ENCODE assay signal across 14 mouse cellular contexts in the genomic region with DNA sequence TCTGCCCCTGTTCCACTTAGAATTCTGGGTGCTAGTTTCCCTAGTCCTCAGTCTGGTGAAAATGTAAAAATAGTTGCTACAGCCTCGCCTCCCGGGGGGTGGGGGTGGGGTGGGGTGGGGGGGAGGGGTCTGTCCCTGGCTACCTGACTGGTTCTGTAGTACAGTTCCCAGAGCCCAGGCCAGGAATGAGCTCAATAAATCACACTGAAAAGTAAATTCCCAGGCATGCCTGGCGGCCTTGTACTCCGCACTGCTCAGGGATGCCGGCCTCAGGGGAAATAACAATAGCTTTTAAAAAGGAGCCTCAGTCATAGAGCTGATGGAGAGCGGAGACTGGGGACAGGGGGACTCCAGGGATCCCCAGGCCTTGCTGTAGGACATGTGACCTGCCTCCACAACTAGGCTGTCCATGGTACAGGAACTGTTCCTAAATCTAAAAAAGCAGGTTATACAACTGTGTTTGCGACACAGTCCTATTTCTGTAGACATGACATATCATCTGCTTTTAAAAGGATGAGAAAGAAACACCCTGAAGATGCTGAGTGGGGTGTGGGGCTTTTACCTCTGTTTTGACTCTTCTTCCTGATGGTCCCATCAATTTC. TPM values are rescaled to one million over a fixed set of nuclear protein-coding genes. Genes with fewer than 3 reads are reported as not detected.
DNase-seq lines count a peak whose midpoint lies in the region; ATAC-seq lines count a peak whose summit lies in the region.
"Had no signal": no experiment of that assay in that cellular context is flagged by ENCODE, and none has a peak within 500 bp of the region (broad histone marks: within the 10 kb centered on the region; RNA-seq: fewer than 3 reads in every experiment).

No protein-coding gene starts in this region.

- H3K4me3 ChIP-seq in heart, embryonic 14.5 days (ENCODE audit: control insufficient read depth in 1 of 2, insufficient read depth in 1 of 2, low read depth in 1 of 2, low read length in 2 of 2): no peak overlapping the region
- H3K4me3 ChIP-seq in neural tube, embryonic 15.5 days (replicated peaks): no peak overlapping the region
- no peak overlapping the region for H3K4me3 ChIP-seq in limb, embryonic 11.5 days (ENCODE audit: low read depth, low read length)
- H3K4me3 ChIP-seq: lung, embryonic 15.5 days; midbrain, embryonic 13.5 days had no signal

- DNase-seq in heart, adult 18-20 months: no peak
- peak; percentile 20 for DNase-seq in neural tube, embryonic 10.5 days (ENCODE audit: extremely low spot score, low spot score)
- peak; percentile 42 for DNase-seq in limb, embryonic 11.5 days (ENCODE audit: low spot score)
- DNase-seq in telencephalon, adult 2 months (ENCODE audit: low read depth, low spot score): peak; percentile 77
- no peak for DNase-seq in kidney, postnatal 36 days
- DNase-seq: cerebellum, adult 9-10 months; gastrocnemius, postnatal 10 days; kidney, postnatal 10 days; thymus, postnatal 4 days had no signal

- no peaks in the 10 kb centered on the region for H3K27me3 ChIP-seq in heart, embryonic 14.5 days (ENCODE audit: control insufficient read depth, insufficient read depth, low read length)
- H3K27me3 ChIP-seq in neural tube, embryonic 15.5 days (replicated peaks): peaks cover 7% of the 10 kb centered on the region; the same call in 1 of the 2 replicates
- no peaks in the 10 kb centered on the region for H3K27me3 ChIP-seq in limb, embryonic 11.5 days (ENCODE audit: control insufficient read depth, insufficient read depth, low read length)
- H3K27me3 ChIP-seq: midbrain, embryonic 13.5 days had no signal

- no peaks in the 10 kb centered on the region for H3K36me3 ChIP-seq in heart, embryonic 14.5 days (ENCODE audit: control insufficient read depth, insufficient read depth, low read length)
- no peaks in the 10 kb centered on the region for H3K36me3 ChIP-seq in neural tube, embryonic 15.5 days
- no peaks in the 10 kb centered on the region for H3K36me3 ChIP-seq in limb, embryonic 11.5 days (ENCODE audit: control insufficient read depth, insufficient read depth, low read length)
- H3K36me3 ChIP-seq: lung, embryonic 15.5 days; midbrain, embryonic 13.5 days had no signal

- ATAC-seq in heart, embryonic 14.5 days (ENCODE audit: insufficient number of reproducible peaks, insufficient read depth, low FRiP score, low read depth): no peak
- no peak for ATAC-seq in neural tube, embryonic 15.5 days (ENCODE audit: low FRiP score)
- ATAC-seq in limb, embryonic 11.5 days (ENCODE audit: insufficient number of reproducible peaks, low FRiP score, low TSS enrichment, low read depth): peak; percentile 78; the same call in 1 of the 2 replicates
- ATAC-seq: midbrain, embryonic 13.5 days had no signal

- no peak overlapping the region for H3K4me2 ChIP-seq in heart, embryonic 14.5 days (ENCODE audit: low read length)
- no peak overlapping the region for H3K4me2 ChIP-seq in neural tube, embryonic 15.5 days
- H3K4me2 ChIP-seq in limb, embryonic 11.5 days (ENCODE audit: low read depth, severe bottlenecking): no peak overlapping the region
- H3K4me2 ChIP-seq: lung, embryonic 15.5 days; midbrain, embryonic 13.5 days had no signal

- 0 out of 2 replicates have a peak overlapping the region, but pooled peaks have one; percentile 3 for H3K9ac ChIP-seq in heart, embryonic 14.5 days (ENCODE audit: low read length)
- no peak overlapping the region for H3K9ac ChIP-seq in neural tube, embryonic 15.5 days (replicated peaks)
- H3K9ac ChIP-seq in limb, embryonic 11.5 days (ENCODE audit: low read length): no peak overlapping the region
- H3K9ac ChIP-seq: lung, embryonic 15.5 days; midbrain, embryonic 13.5 days had no signal

- H3K4me1 ChIP-seq in heart, embryonic 14.5 days (ENCODE audit: control insufficient read depth in 2 of 2, insufficient read depth in 2 of 2, low read length in 2 of 2): peaks cover 11 to 12% of the 10 kb centered on the region in 2 experiments
- H3K4me1 ChIP-seq in neural tube, embryonic 15.5 days: peaks cover 16% of the 10 kb centered on the region
- H3K4me1 ChIP-seq in limb, embryonic 11.5 days (ENCODE audit: control insufficient read depth, insufficient read depth, low read length): no peaks in the 10 kb centered on the region

- H3K27ac ChIP-seq in heart, embryonic 14.5 days (replicated peaks in 1 of 2; ENCODE audit: control insufficient read depth in 1 of 2, insufficient read depth in 1 of 2, low read depth in 2 of 2, low read length in 2 of 2): no peak overlapping the region
- H3K27ac ChIP-seq in neural tube, embryonic 15.5 days (replicated peaks): no peak overlapping the region
- H3K27ac ChIP-seq in limb, embryonic 11.5 days (replicated peaks; ENCODE audit: low read depth, low read length): no peak overlapping the region
- H3K27ac ChIP-seq: lung, embryonic 15.5 days; midbrain, embryonic 13.5 days had no signal

- H3K9me3 ChIP-seq in heart, embryonic 14.5 days (ENCODE audit: control insufficient read depth, low read length): no peaks in the 10 kb centered on the region
- no peaks in the 10 kb centered on the region for H3K9me3 ChIP-seq in neural tube, embryonic 15.5 days (replicated peaks)
- no peaks in the 10 kb centered on the region for H3K9me3 ChIP-seq in limb, embryonic 11.5 days (ENCODE audit: control insufficient read depth, low read length)
- H3K9me3 ChIP-seq: lung, embryonic 15.5 days; midbrain, embryonic 13.5 days had no signal

- WGBS in heart, embryonic 14.5 days: 51% methylated on average over 7 of the region's 7 CpGs
- 21% methylated on average over 7 of the region's 7 CpGs for WGBS in neural tube, embryonic 15.5 days
- 20% methylated on average over 7 of the region's 7 CpGs for WGBS in limb, embryonic 11.5 days

RNA-seq across cellular contexts. Expression of a gene that starts 37.9 kb away (rescaled TPM):
- 8.0 and 8.1 TPM in 2 replicates for polyA plus RNA-seq in heart, embryonic 14.5 days (2014; fragmentation: Nextera tagmentation; extraction: Ambion mirVana)
- total RNA-seq in heart, adult 18-20 months (2021): 100 to 1,000 TPM; 114 to 120 TPM
- polyA plus RNA-seq in neural tube, embryonic 15.5 days (2015; fragmentation: Nextera tagmentation; extraction: Ambion mirVana): 1.9 and 2.7 TPM in 2 replicates
- 0.16 TPM in 1 of 2 replicates, not detected in the other for polyA plus RNA-seq in limb, embryonic 11.5 days (2014; fragmentation: Nextera tagmentation; extraction: Ambion mirVana)
- total RNA-seq: CH12.LX had no signal

RNA-seq across cellular contexts. Expression of a gene that starts 41.4 kb away (rescaled TPM):
- 17.3 and 18.8 TPM in 2 replicates for polyA plus RNA-seq in heart, embryonic 14.5 days (2014; fragmentation: Nextera tagmentation; extraction: Ambion mirVana)
- 10 to 100 TPM; 40.7 to 52.5 TPM for total RNA-seq in heart, adult 18-20 months (2021)
- 11.2 and 12.4 TPM in 2 replicates for polyA plus RNA-seq in neural tube, embryonic 15.5 days (2015; fragmentation: Nextera tagmentation; extraction: Ambion mirVana)
- 0.77 and 0.82 TPM in 2 replicates for polyA plus RNA-seq in limb, embryonic 11.5 days (2014; fragmentation: Nextera tagmentation; extraction: Ambion mirVana)
- total RNA-seq: CH12.LX had no signal

Comparison
In these comparisons a context has a peak if more than half of its experiments do, and no peak if none do; other contexts are left out.
1. DNase-seq: peak in neural tube, embryonic 10.5 days (single experiment), limb, embryonic 11.5 days (single experiment) and telencephalon, adult 2 months (single experiment); none in heart, adult 18-20 months (0 of 2) and kidney, postnatal 36 days (0 of 2).